Mouse (Mus musculus): ENCODE results near the gene Rap1gap2. TPM values are rescaled to one million over a fixed set of nuclear protein-coding genes. Genes with fewer than 3 reads are reported as not detected.

Rap1gap2 gene
- polyA plus RNA-seq, 1 experiment from 2014 or later = 1.5 TPM

- no peak overlapping the region for H3K4me3 ChIP-seq (ENCODE audit: low read length)
- no peaks in the 10 kb centered on the region for H3K27me3 ChIP-seq (ENCODE audit: control insufficient read depth, insufficient read depth, low read depth, low read length)
- WGBS = 69% methylated on average over 4 of the region's 4 CpGs
- ATAC-seq (ENCODE audit: low read depth) = no peak
- peaks cover 4% of the 10 kb centered on the region for H3K9me3 ChIP-seq (ENCODE audit: control insufficient read depth, low read length)
- H3K4me2 ChIP-seq (ENCODE audit: low read depth, low read length) = no peak overlapping the region
- no peaks in the 10 kb centered on the region for H3K36me3 ChIP-seq (ENCODE audit: control insufficient read depth, insufficient read depth, low read length)
- H3K9ac ChIP-seq (ENCODE audit: low read length) = no peak overlapping the region
- no peaks in the 10 kb centered on the region for H3K4me1 ChIP-seq (replicated peaks; ENCODE audit: control insufficient read depth, insufficient read depth, low read length)
- no peak overlapping the region for H3K27ac ChIP-seq (ENCODE audit: low read length)
Observed at GRCm38 (mm10) chr11:74448556-74448955, 162.2 kb downstream of the Rap1gap2 start.

- no peak overlapping the region for H3K9ac ChIP-seq (ENCODE audit: low read length)
- H3K27ac ChIP-seq (ENCODE audit: low read length) = no peak overlapping the region
- H3K9me3 ChIP-seq (ENCODE audit: control insufficient read depth, low read length) = peaks cover 4% of the 10 kb centered on the region
- no peaks in the 10 kb centered on the region for H3K27me3 ChIP-seq (ENCODE audit: control insufficient read depth, insufficient read depth, low read depth, low read length)
- H3K36me3 ChIP-seq (ENCODE audit: control insufficient read depth, insufficient read depth, low read length) = no peaks in the 10 kb centered on the region
- ATAC-seq (ENCODE audit: low read depth) = no peak
- 88% methylated on average over 6 of the region's 6 CpGs for WGBS
- no peaks in the 10 kb centered on the region for H3K4me1 ChIP-seq (replicated peaks; ENCODE audit: control insufficient read depth, insufficient read depth, low read length)
- no peak overlapping the region for H3K4me2 ChIP-seq (ENCODE audit: low read depth, low read length)
- H3K4me3 ChIP-seq (ENCODE audit: low read length) = no peak overlapping the region
Observed at GRCm38 (mm10) chr11:74447991-74448403, 162.7 kb downstream of the Rap1gap2 start.

- Histone ChIP-seq H3K9me3 (ENCODE audit: control insufficient read depth, low read length) (peaks cover 4% of the 10 kb centered on the region), H3K27ac (ENCODE audit: low read length) (no peak overlapping the region), H3K4me1 (replicated peaks; ENCODE audit: control insufficient read depth, insufficient read depth, low read length) (no peaks in the 10 kb centered on the region), H3K9ac (ENCODE audit: low read length) (no peak overlapping the region), H3K4me2 (ENCODE audit: low read depth, low read length) (no peak overlapping the region), H3K36me3 (ENCODE audit: control insufficient read depth, insufficient read depth, low read length) (no peaks in the 10 kb centered on the region), H3K27me3 (ENCODE audit: control insufficient read depth, insufficient read depth, low read depth, low read length) (no peaks in the 10 kb centered on the region), H3K4me3 (ENCODE audit: low read length) (no peak overlapping the region)
- WGBS = 74% methylated on average over 3 of the region's 3 CpGs
- ATAC-seq (ENCODE audit: low read depth) = no peak
Observed at GRCm38 (mm10) chr11:74445591-74445990, 165.1 kb downstream of the Rap1gap2 start.

- Histone ChIP-seq H3K4me2 (ENCODE audit: low read depth, low read length) (no peak overlapping the region), H3K4me1 (replicated peaks; ENCODE audit: control insufficient read depth, insufficient read depth, low read length) (no peaks in the 10 kb centered on the region), H3K9ac (ENCODE audit: low read length) (no peak overlapping the region), H3K9me3 (ENCODE audit: control insufficient read depth, low read length) (peaks cover 4% of the 10 kb centered on the region), H3K27ac (ENCODE audit: low read length) (no peak overlapping the region), H3K36me3 (ENCODE audit: control insufficient read depth, insufficient read depth, low read length) (no peaks in the 10 kb centered on the region), H3K27me3 (ENCODE audit: control insufficient read depth, insufficient read depth, low read depth, low read length) (no peaks in the 10 kb centered on the region), H3K4me3 (ENCODE audit: low read length) (no peak overlapping the region)
- ATAC-seq (ENCODE audit: low read depth) = no peak
- 81% methylated on average over 5 of the region's 5 CpGs for WGBS
Observed at GRCm38 (mm10) chr11:74443924-74444256, 166.8 kb downstream of the Rap1gap2 start.

- no peak overlapping the region for H3K4me2 ChIP-seq (ENCODE audit: low read depth, low read length)
- H3K4me3 ChIP-seq (ENCODE audit: low read length) = no peak overlapping the region
- H3K9ac ChIP-seq (ENCODE audit: low read length) = no peak overlapping the region
- H3K9me3 ChIP-seq (ENCODE audit: control insufficient read depth, low read length) = peaks cover 4% of the 10 kb centered on the region
- no peaks in the 10 kb centered on the region for H3K4me1 ChIP-seq (replicated peaks; ENCODE audit: control insufficient read depth, insufficient read depth, low read length)
- no peak overlapping the region for H3K27ac ChIP-seq (ENCODE audit: low read length)
- H3K36me3 ChIP-seq (ENCODE audit: control insufficient read depth, insufficient read depth, low read length) = no peaks in the 10 kb centered on the region
- H3K27me3 ChIP-seq (ENCODE audit: control insufficient read depth, insufficient read depth, low read depth, low read length) = no peaks in the 10 kb centered on the region
- 49% methylated on average over 6 of the region's 6 CpGs for WGBS
- ATAC-seq (ENCODE audit: low read depth) = no peak
Observed at GRCm38 (mm10) chr11:74443147-74443923, 167.4 kb downstream of the Rap1gap2 start.

GRCm38 (mm10) chr11:74442396-74442795, 168.3 kb downstream of the Rap1gap2 start:
- Histone ChIP-seq H3K4me3 (ENCODE audit: low read length) (no peak overlapping the region), H3K4me2 (ENCODE audit: low read depth, low read length) (no peak overlapping the region), H3K4me1 (replicated peaks; ENCODE audit: control insufficient read depth, insufficient read depth, low read length) (no peaks in the 10 kb centered on the region), H3K36me3 (ENCODE audit: control insufficient read depth, insufficient read depth, low read length) (no peaks in the 10 kb centered on the region), H3K27ac (ENCODE audit: low read length) (no peak overlapping the region), H3K27me3 (ENCODE audit: control insufficient read depth, insufficient read depth, low read depth, low read length) (no peaks in the 10 kb centered on the region), H3K9ac (ENCODE audit: low read length) (no peak overlapping the region), H3K9me3 (ENCODE audit: control insufficient read depth, low read length) (peaks cover 4% of the 10 kb centered on the region)
- WGBS = 73% methylated on average over 4 of the region's 4 CpGs
- ATAC-seq (ENCODE audit: low read depth) = no peak

- H3K27me3 ChIP-seq (ENCODE audit: control insufficient read depth, insufficient read depth, low read depth, low read length) = no peaks in the 10 kb centered on the region
- no peak overlapping the region for H3K4me3 ChIP-seq (ENCODE audit: low read length)
- H3K9me3 ChIP-seq (ENCODE audit: control insufficient read depth, low read length) = peaks cover 4% of the 10 kb centered on the region
- no peak overlapping the region for H3K4me2 ChIP-seq (ENCODE audit: low read depth, low read length)
- no peak overlapping the region for H3K27ac ChIP-seq (ENCODE audit: low read length)
- 76% methylated on average over 8 of the region's 8 CpGs for WGBS
- no peak overlapping the region for H3K9ac ChIP-seq (ENCODE audit: low read length)
- H3K36me3 ChIP-seq (ENCODE audit: control insufficient read depth, insufficient read depth, low read length) = no peaks in the 10 kb centered on the region
- ATAC-seq (ENCODE audit: low read depth) = no peak
- no peaks in the 10 kb centered on the region for H3K4me1 ChIP-seq (replicated peaks; ENCODE audit: control insufficient read depth, insufficient read depth, low read length)
Observed at GRCm38 (mm10) chr11:74440112-74440511, 170.6 kb downstream of the Rap1gap2 start.

GRCm38 (mm10) chr11:74439202-74439601, 171.5 kb downstream of the Rap1gap2 start:
- H3K9me3 ChIP-seq (ENCODE audit: control insufficient read depth, low read length) = no peaks in the 10 kb centered on the region
- no peaks in the 10 kb centered on the region for H3K4me1 ChIP-seq (replicated peaks; ENCODE audit: control insufficient read depth, insufficient read depth, low read length)
- H3K27me3 ChIP-seq (ENCODE audit: control insufficient read depth, insufficient read depth, low read depth, low read length) = no peaks in the 10 kb centered on the region
- no peak overlapping the region for H3K4me3 ChIP-seq (ENCODE audit: low read length)
- H3K27ac ChIP-seq (ENCODE audit: low read length) = no peak overlapping the region
- H3K36me3 ChIP-seq (ENCODE audit: control insufficient read depth, insufficient read depth, low read length) = no peaks in the 10 kb centered on the region
- 15% methylated on average over 6 of the region's 6 CpGs for WGBS
- no peak overlapping the region for H3K4me2 ChIP-seq (ENCODE audit: low read depth, low read length)
- ATAC-seq (ENCODE audit: low read depth) = peak; percentile 41; the same call in 1 of the 2 replicates
- H3K9ac ChIP-seq (ENCODE audit: low read length) = no peak overlapping the region

GRCm38 (mm10) chr11:74438249-74438648, 172.5 kb downstream of the Rap1gap2 start:
- no peak for ATAC-seq (ENCODE audit: low read depth)
- Histone ChIP-seq H3K4me1 (replicated peaks; ENCODE audit: control insufficient read depth, insufficient read depth, low read length) (no peaks in the 10 kb centered on the region), H3K4me3 (ENCODE audit: low read length) (no peak overlapping the region), H3K27me3 (ENCODE audit: control insufficient read depth, insufficient read depth, low read depth, low read length) (no peaks in the 10 kb centered on the region), H3K9ac (ENCODE audit: low read length) (no peak overlapping the region), H3K9me3 (ENCODE audit: control insufficient read depth, low read length) (no peaks in the 10 kb centered on the region), H3K27ac (ENCODE audit: low read length) (no peak overlapping the region), H3K36me3 (ENCODE audit: control insufficient read depth, insufficient read depth, low read length) (no peaks in the 10 kb centered on the region), H3K4me2 (ENCODE audit: low read depth, low read length) (no peak overlapping the region)
- WGBS = 77% methylated on average over 4 of the region's 4 CpGs
